Mouse (Mus musculus) adipocyte (in vitro differentiated cells): ENCODE measurements at regions not wholly inside any gene's neighbourhood (a gene's known extent, or its start where the extent isn't known, plus 50 kb on each side); places are given as distances from the start of the nearest gene placed in this dataset.

Experiments
- DNase-seq: peaks from one replicate; pipeline ENCODE4 v3.0.0-alpha.2; 2016; ENCODE audit warnings: low spot score

DNA sequence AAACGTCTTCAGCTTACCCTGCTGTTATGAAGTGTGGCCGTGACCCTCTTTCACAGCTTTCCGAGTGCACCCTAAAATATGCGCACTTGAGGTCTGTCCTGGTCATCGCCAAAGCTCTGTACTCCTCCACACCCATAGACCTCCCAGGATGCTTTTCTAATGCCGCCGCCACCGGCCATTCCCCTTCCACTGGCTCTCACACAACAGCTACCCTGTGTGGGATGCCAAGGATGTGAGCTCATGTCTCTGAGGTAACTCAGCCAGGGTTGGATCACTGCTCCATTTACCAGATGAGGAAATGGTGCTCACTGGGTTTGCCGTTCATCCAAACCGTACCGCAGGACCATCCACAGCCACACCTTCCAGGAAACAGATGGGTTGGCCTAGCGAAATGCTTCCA, 212.8 kb upstream of the Nfe2l3 start:
- DNase-seq = no peak

DNA sequence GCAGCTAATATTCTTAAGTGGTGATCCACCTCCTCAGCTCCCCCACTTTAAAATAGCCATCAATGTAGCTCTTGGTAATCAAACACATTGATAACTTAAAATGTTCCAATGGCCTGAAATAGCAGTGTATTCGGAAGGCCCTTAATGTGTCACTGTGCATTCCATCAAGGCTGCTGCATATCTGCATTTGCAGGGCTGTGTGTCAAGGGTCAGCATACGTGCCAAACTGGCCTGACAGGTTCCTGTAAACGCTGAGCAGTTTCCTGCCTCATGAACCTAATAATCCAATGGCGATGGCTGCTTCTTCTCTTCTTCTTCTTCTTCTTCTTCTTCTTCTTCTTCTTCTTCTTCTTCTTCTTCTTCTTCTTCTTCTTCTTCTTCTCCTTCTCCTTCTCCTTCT, 211.7 kb upstream of the Nfe2l3 start:
- DNase-seq = no peak

DNA sequence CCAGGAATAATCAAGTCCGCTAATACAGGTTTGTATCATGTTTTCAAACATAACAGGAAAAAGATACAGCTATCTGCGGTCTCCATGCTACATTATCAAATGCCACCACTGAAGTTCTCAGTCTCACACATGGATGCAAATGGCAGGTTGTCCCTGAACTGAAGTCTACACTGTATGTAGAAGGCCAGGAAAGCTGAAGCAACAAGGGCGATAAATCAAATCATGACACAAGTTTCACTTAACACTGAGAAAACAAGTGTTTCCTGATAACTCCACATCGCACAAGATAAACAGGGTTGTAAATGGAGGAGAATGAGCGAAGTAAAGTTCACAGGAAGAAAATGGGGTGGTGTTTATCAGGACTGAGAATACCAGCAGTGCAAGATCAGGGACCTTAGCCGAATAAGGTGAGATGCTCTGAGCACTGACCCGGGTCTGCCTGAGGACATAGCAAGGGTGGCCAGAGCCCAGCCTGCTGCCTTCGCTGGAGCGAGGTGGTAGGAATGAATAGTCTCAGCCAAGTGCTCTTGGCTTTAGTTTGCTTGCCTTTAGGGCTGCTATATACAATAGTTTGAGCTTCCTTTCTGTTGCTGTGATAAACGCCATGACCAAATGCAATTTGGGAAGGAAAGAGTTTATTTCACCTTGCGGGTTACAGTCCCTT, 196.3 kb upstream of the Nfe2l3 start:
- no peak for DNase-seq

DNA sequence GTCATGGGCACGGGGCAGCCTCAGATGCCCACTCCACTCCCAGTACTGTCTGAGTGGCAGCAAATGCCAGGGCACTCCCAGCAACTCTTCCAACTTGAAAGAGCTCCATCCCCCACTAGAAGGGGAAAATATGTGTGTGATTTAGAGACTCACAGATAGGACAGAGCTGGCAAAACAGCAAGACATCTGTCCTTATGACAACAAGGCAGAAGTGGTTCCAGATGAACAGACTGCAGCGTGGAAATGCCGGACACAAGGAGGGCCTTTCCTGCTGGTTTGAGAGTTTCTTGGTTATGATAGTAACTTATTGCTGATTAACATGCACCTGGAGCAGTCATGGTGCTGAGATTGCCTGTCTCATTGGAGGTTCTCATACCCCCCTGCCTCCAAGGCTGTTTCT, 192.4 kb upstream of the Nfe2l3 start:
- DNase-seq = no peak

DNA sequence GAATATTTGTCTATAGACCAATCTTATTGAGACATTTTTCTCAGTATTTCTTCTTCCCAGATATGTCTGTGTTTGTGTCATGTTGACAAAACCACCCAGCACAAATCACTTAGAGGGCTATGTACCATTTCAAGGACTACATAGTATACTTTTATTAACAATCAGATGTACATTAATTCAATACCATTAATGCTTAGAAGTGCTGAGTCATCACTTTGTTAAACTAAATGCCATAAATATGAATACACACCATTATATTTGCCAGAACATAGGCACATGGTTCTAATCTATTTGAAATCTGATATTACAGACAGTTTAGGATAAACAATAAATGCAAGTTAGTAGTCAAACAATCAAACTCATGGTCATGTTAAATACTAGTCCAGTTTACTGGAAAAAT, 182.2 kb upstream of the Nfe2l3 start:
- DNase-seq = no peak

DNA sequence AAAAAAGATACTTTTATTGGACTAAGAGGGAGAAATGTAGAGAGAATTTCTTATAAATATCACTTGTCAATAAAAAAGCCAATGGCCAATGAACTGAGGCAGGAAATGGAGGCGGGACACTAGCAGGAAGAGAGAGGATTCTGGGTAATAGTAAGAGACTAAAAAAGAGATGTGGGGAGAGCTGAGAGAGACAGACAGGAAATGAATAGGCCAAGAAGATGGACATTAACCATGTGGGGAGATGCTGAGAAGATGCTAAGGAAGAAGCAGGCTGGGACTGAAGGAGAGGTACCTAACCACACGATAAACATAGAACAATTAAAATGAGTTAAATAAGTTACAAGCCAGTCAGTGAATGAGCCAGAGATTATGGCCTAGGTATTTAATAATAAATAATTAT, 181.0 kb upstream of the Nfe2l3 start:
- no peak for DNase-seq

DNA sequence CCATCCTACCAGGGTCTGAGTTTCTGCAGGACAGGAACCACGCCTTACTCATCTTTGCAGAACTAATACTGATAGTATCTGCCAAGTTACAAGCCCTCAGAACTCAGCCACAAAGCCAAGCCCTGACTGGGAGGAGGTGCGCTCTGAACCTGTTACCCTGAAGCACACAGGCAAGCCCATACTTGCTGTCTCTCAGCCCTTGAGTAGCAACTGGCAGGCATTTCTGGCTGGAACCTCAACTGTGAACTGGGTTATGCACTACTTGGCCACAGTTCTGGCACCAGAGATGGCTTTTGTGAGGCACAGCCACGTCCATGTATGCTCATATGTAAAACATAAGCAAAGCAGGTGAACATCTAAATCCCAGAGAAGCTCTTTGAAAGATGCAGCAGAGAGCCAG, 179.7 kb upstream of the Nfe2l3 start:
- peak; percentile 64 for DNase-seq

DNA sequence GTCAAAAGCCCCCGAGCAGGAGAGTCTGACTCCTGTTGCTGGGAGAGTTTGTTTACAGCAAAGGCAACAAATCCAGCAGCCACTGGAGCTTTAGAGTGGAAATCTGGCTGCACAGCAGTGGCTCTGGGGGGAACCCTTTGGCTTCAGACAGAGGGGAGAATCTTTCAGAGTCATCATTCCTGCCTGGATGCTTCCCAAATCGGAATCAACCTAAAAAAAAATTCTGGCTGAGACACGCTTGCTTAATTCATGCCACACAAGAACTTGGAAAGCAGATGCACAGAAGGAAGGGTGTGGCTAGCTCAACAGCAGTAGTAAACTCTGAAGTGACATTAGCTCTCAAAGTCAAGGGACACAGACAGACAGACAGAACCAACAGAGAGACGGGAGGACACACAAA, 175.8 kb upstream of the Nfe2l3 start:
- DNase-seq = peak; percentile 51

DNA sequence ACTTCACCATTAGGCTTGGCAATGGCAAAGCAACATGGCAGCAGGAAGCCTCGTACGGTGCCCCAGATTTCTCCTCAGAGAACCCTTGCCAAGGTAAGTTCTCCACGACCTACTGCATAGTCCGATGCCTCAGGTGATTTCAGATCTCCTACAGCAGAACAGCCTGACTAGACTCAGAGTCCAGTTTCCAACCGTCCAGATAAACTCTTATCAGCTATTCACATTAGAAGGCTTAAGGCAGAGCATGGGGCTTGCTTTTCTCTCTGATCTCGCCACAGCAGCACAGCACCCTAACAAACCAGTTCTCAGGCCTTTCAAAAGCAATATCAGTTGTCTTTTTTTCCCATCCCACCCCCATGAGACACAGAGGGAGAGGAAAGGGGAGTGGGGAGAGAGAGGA, 174.9 kb upstream of the Nfe2l3 start:
- no peak for DNase-seq

DNA sequence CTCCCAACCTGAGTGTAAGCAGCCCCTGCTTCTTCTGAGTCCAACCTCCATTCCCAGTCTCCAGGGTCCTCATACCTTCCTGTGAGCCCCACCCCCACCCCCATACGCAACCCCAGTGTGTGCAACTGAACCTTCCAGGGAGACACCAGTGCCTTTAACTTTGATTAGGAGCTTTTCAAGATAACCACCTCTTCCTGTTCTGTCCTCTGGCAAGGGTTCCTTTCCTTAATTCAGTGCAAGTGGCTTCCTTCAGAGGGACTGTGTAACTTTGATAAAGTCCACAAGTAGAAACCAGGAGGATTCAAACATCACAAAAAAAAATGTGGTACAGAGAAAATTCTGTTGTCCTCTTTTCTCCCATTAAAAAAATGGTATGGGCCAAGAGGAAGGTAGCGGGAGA, 174.2 kb upstream of the Nfe2l3 start:
- no peak for DNase-seq

DNA sequence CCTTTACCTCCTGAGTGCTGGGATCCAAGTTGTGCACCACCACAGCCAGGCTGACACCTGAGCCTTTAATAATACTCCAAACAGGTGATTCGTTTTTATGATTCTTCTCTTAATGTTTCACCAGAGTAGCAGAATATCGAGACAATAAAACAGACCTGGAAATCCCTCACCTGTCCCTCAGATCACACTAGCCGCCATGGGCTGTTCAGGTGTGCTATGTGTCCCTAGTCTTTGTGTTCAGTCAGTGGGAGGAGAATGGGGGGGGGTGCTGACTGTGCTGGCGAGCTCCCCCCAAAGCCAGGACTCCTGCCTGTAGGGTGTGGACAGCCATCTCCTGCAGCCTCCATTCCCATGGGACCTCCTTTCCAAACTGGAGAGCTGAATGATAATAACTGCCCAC, 168.9 kb upstream of the Nfe2l3 start:
- DNase-seq = no peak

DNA sequence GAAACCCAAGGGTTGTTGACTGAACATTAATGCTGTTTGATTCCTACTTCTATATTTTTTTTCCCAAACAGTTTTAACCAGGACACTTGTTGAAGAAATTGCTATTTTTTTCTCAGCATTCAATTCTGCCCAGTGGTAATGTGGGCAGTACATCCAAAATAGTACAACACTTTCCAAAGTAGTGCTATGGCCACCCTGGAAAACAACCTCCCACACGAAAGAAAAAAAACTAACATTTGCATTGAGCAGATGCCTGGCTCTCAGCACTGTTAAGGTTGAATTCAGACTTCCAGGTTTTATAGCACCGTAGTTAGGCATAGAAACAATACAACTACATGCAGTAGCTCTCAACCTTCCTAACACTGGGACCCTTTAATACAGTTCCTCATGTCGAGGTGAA, 167.1 kb upstream of the Nfe2l3 start:
- no peak for DNase-seq

DNA sequence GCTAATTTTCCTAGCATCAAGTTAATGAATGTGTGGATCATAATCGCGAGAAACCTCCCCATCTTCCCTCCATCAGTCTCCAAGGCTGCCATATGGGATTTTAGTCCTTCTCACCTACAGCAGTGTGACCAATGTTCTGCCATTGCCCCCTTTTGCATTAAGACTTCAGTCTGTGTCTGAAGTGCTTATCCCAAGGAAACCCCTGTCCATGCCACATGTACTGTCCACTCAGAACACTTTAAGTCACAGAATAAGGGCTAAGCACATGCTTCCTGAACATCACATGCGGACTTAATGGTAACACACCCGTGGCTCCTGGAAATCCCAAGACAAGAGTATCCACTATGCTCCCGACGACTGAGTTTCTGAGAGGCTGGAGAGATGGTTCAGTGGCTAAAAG, 165.7 kb upstream of the Nfe2l3 start:
- DNase-seq = no peak

DNA sequence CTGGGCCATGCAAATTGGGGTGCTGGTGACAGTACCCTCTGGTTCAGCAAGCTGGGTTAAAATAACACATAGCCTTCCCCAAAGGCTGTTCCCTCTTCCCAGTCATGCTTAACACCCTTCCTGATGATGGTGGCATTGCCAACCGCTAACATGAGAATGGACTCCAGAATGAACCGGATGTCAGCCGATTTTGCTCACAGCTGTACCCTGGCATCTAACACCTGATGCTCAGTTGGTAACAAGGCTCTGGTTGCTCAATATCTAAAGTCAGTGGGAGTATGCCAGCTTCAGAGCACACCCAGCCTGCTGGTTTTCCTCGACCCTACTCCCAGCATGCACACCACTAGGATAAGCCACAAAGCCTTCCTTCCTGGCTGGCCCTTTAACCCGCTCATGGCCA, 164.6 kb upstream of the Nfe2l3 start:
- peak; percentile 65 for DNase-seq

DNA sequence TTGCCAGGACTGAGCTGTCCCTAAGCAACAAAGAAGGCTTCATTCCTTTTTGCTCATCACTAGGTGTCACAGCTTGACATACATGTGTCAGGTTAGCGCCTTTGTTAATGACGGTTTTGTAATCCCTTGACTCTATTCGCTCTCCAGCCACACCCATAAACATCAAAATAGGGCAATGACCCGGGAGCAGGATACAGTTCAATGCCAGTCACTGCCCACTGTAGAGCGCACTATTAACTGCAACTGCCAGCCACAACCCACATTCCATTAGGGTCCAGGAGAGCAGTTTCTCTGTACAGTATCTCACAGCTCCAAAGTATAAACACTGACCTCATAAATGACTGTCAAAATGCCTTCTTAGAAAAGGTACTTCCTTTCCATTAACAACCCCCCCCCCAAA, 163.5 kb upstream of the Nfe2l3 start:
- DNase-seq = no peak

DNA sequence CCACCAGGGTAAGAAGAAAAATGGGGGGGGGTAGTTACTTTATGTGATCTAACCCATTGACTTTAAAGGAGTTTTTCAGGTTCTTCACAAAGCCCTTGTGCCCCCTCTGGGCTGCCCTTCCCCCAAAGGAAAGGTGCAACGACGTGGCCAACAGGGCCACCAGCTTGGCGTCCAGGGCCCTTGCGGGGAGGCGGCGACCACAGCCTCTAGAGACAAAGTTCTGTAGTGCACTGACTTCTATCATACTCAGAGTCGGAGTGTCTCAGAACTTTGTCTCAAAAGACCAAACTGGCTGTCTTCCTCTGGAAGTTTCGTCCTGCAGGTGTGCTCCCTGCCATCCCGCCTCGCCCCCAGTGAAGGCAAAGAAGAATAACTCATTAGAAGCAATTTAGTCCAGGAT, 162.9 kb upstream of the Nfe2l3 start:
- DNase-seq = no peak

DNA sequence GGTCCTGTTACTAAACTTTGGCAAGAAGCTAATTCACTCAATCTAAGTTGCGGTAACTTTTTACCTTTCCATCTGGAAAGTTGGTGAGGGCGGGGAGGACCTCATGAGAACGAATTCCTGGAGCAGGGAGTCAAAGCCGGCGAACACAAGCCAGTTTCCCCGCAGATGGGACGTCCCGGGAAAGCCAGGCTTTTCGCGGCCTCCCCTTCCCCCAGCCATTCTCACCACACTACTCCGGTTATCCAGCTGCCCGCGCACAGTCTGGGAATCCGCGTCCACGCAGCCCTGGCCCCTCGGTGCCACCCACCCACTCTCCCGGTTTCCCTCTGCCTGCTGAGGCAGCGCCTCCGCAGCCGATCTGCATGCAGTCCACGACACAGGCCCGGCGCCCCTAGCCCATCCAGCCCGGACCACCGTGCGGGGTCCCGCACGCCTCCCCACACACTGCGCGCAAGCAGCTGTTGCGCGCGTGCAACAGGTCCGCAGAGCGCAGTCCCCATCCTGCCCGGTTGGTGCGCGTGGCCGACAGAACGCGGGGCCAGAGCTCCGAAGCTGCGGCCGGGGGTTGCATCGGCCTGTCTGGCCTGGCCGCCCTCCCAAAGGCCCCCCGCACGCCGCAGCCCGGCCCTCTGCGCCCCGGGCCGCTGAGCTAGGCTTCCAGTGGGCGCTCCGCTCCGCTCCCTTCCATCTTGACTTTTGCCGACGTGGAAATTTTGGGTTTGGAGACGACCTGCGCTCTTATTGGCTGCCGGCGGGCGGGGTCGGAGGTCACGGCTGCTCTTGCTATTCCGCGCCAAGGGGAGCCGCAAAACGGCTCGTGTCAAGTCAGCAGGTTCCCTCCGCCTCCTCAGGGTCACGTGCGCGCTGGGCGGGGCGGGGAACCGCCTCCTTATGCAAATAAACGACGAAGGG, 162.0 kb upstream of the Nfe2l3 start:
- DNase-seq = peak; percentile 86

DNA sequence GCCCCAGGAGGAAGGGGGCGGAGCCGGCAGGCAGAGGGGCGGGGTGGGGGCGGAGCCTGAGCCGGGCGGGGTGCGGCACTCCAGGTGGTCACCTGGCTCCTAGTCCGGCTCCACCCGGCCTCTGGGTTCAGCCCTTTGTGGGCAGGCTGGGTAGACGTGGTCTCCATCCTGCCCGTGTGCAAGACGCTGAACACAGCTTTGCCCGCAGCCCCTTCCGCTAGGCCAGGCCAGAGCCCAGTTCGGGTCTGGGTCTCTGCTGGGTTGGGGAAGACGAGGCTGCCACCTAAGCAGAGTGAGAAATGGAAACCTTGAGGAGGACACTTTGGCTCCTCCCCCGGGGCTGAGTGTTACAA, 161.4 kb upstream of the Nfe2l3 start:
- DNase-seq = no peak

DNA sequence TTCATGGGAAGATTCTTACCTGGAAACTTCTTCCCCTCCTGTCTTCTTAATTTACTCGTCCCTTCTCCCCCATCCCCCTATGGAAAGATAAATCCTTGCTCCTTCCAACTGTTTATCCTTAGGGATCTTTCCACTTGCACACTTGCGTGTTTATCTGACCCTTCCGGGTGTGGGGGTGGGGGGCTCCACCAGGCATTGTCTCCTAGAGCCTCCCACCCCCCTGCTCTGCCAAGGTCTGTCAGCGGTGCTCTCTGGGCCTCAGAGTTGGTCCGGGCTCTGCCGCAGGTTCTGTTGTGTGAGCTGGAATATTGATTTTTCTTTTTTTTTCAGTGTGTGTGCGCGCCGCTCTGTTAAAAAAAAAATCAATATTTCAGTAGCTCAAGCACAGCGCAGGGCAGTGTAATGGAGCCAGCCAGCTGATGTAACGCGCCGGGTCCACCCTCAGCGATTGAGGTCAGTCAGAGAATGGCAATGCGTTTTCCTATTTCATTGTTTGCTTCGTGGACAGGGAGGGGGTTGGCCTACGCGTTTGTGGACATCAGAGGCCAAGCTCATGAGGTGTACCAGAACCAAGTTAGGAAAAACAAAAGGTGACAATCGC, 160.2 kb upstream of the Nfe2l3 start:
- no peak for DNase-seq

DNA sequence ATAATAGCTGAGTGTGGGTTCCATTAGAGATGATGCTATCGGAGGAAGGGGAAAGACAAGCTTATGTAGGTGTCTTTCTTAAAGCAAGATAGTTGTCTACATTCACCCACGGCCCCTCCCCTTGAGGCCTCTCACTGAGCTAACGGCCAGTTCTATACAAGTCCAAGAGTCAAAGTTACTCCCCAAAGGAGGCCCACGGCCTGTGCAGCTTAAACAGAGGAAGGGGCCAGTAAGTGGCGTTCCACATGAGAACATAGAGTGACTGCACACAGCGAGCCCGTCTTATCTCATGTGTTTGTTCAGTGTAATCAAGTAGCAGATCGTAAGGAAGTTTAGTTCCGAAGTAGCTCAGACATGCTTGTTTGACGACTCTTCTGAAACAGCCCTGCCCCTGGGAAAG, 153.0 kb upstream of the Nfe2l3 start:
- no peak for DNase-seq

DNA sequence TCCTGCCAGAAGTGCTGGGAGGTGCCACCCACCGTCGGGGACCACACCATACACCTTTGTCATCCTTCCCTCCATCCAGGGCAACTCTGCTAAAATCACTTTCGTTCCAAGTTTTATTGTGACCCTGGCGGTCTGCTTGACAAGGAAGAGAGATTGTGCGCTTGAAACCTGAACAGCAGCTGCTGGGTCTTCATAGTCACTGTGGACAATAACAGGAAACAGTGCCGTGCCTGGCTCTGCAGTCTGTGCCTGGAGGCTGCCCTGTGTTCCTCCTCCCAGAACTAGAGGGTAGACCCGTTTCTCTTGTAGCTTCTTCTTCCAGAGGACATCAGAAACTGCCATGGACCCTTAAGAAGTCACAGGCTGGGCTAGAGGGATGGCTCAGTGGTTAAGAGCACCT, 152.2 kb upstream of the Nfe2l3 start:
- no peak for DNase-seq

DNA sequence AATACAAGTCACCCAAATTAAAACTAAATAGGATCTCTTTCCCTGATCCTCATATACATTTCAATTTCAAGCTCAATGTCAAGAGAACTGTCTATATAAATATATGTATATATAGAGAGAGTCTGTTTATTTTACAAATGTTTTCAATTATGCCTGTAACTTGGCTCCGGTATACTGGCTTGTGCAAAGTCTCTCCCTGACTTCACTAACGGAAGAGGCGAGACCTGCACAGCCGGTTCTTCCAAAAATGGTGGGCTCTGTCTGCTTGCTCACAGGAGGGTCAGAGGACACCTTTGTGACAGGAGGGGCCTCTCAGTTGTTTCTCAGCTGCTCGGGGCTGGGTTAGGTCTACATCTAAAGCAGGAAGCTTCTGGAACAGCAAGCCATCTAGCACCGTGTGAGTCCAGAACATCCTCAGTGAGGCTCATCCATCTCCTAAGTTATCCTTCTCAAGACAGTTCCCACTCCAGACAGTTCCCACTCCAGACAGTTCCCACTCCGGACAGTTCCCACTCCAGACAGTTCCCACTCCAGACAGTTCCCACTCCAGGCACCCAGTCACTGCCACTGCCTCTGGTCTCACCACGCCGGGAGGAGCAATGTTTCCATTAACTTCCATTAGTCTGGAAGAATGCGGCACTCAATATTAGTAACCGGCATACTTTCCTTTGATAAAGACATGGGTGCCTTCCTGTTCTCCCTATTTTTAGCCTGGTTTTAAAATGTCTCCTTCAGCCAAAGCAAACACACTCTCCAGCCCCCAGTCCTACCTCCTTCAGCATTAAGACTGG, 148.4 kb upstream of the Nfe2l3 start:
- DNase-seq = no peak

DNA sequence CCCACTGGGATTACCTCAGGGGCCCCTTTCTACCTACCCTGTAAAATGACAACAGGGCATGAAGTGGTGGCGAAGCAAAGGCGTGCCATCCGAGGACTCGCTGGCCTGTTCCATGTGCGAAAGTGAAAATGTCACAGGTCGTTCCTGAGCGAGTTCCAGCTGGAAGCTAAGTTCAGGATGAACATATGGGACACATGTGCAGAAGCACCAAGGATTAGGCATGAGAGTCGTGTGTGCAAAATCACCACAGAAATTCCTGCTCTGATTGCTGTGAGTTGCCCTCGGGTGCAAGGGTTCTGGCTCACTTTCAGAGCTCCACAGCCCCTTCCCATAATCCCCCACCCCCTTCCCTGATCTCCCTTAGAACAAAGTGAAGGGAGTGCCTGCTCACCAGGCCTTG, 147.6 kb upstream of the Nfe2l3 start:
- no peak for DNase-seq
